Mouse (Mus musculus): ENCODE results near the gene Med14.

- TF ChIP-seq ZNF384 (IDR thresholded peaks at IDR 0.05; ENCODE audit: low read depth, low read length) = no peak
- TF ChIP-seq ZC3H11A (IDR thresholded peaks at IDR 0.05; ENCODE audit: borderline replicate concordance, low read depth, low read length) = no peak
- no peak for TF ChIP-seq CHD2 (IDR thresholded peaks at IDR 0.05; ENCODE audit: low read depth, low read length)
These were observed 15.1 kb downstream of the Med14 start for GRCm38 (mm10) chrX:12746729-12747128.

Data from ES-E14 (cell line).